Mouse (Mus musculus) CH12.LX (cell line): ENCODE data around the gene Vill. TPM values are rescaled to one million over a fixed set of nuclear protein-coding genes. Genes with fewer than 3 reads are reported as not detected.

Source experiments
- DNase-seq: peaks from one replicate; pipeline ENCODE4 v3.0.0-alpha.2; 2013; ENCODE audit errors: extremely low read depth
- H3K27ac ChIP-seq: 2 replicates; pipeline ENCODE4 v1.5.1; 2012; ENCODE audit warnings: low read depth, mild to moderate bottlenecking, control low read depth, moderate library complexity; ENCODE audit not compliant: insufficient read depth
- H3K27me3 ChIP-seq: replicated peaks from 2 replicates; pipeline ENCODE3; 2012; ENCODE audit warnings: inconsistent platforms
- H3K36me3 ChIP-seq, 2 experiments: replicated peaks in 1 of 2; 2 replicates each; pipeline versions ENCODE3 to v1.6.1; 2012; ENCODE audit warnings: inconsistent platforms in 1 of 2, low read length in 1 of 2, mild to moderate bottlenecking in 1 of 2, mixed read lengths in 1 of 2, moderate library complexity in 1 of 2; ENCODE audit not compliant: control insufficient read depth in 1 of 2, insufficient read depth in 1 of 2
- H3K4me1 ChIP-seq, 2 experiments: 2 replicates each; pipeline ENCODE4 v1.6.1; 2012; ENCODE audit warnings: inconsistent platforms in 1 of 2, moderate library complexity in 1 of 2; ENCODE audit not compliant: insufficient read depth in 2 of 2, control insufficient read depth in 1 of 2
- H3K4me2 ChIP-seq: 2 replicates; pipeline ENCODE4 v1.6.1; 2012; ENCODE audit warnings: low read depth, mild to moderate bottlenecking, control low read depth; ENCODE audit not compliant: poor library complexity, insufficient read depth, severe bottlenecking
- H3K4me3 ChIP-seq, 3 experiments: fragments of 150-350 bp in 1 of 3; sonication (generic) in 1 of 3; replicated peaks in 1 of 3; 2 replicates each; pipeline versions ENCODE3 to v1.5.1; 2011 to 2012; ENCODE audit warnings: low read depth in 2 of 3, low read length in 2 of 3, mild to moderate bottlenecking in 2 of 3, moderate library complexity in 2 of 3, control low read depth in 1 of 3, improper control_type of control experiment in 1 of 3, inconsistent platforms in 1 of 3, mixed read lengths in 1 of 3; ENCODE audit not compliant: poor library complexity in 1 of 3
- H3K79me2 ChIP-seq: replicated peaks from 2 replicates; pipeline ENCODE4 v1.6.1; 2012; ENCODE audit warnings: mild to moderate bottlenecking, moderate library complexity; ENCODE audit not compliant: control insufficient read depth, poor library complexity, insufficient read depth, severe bottlenecking; ENCODE audit errors: extremely low read depth
- H3K9ac ChIP-seq: 2 replicates; pipeline ENCODE4 v1.6.1; 2012; ENCODE audit warnings: low read depth, mild to moderate bottlenecking, control low read depth, moderate library complexity; ENCODE audit not compliant: insufficient read depth
- H3K9me3 ChIP-seq: replicated peaks from 2 replicates; pipeline ENCODE3; 2012; ENCODE audit warnings: low read length, inconsistent platforms, mixed read lengths
- CHD1 ChIP-seq: IDR thresholded peaks from 2 replicates; pipeline ENCODE4 v1.6.1; 2012; ENCODE audit warnings: low read depth, low read length, improper control_type of control experiment, inconsistent platforms
- CHD2 ChIP-seq: IDR thresholded peaks from 2 replicates; pipeline ENCODE4 v1.6.1; 2011; ENCODE audit warnings: low read length, improper control_type of control experiment
- EP300 ChIP-seq: IDR thresholded peaks from 2 replicates; pipeline ENCODE4 v1.6.1; 2011; ENCODE audit warnings: low read length, improper control_type of control experiment
- ETS1 ChIP-seq: conservative IDR thresholded peaks from 2 replicates; pipeline ENCODE4 v1.6.1; 2012; ENCODE audit warnings: low read depth, mild to moderate bottlenecking, inconsistent platforms, low read length, improper control_type of control experiment, moderate library complexity
- IRF4 ChIP-seq: IDR thresholded peaks from 2 replicates; pipeline ENCODE4 v1.6.1; 2014; ENCODE audit warnings: low read depth, mild to moderate bottlenecking, inconsistent platforms, low read length, improper control_type of control experiment
- MAX ChIP-seq: IDR thresholded peaks from 2 replicates; pipeline ENCODE4 v1.6.1; 2011; ENCODE audit warnings: low read length, improper control_type of control experiment
- MAZ ChIP-seq: IDR thresholded peaks from 2 replicates; pipeline ENCODE4 v1.6.1; 2012; ENCODE audit warnings: low read depth, mild to moderate bottlenecking, inconsistent platforms, low read length, improper control_type of control experiment, moderate library complexity
- MXI1 ChIP-seq: IDR thresholded peaks from 2 replicates; pipeline ENCODE4 v1.6.1; 2011; ENCODE audit warnings: mild to moderate bottlenecking, low read depth, low read length, improper control_type of control experiment
- MYC ChIP-seq: IDR thresholded peaks from 2 replicates; pipeline ENCODE4 v1.6.1; 2011; ENCODE audit warnings: low read depth, mild to moderate bottlenecking, improper control_type of control experiment, low read length
- POLR2A ChIP-seq: IDR thresholded peaks from 2 replicates; pipeline ENCODE4 v1.6.1; 2011; ENCODE audit warnings: low read depth, mild to moderate bottlenecking, improper control_type of control experiment, low read length
- POLR2AphosphoS2 ChIP-seq: IDR thresholded peaks from 2 replicates; pipeline ENCODE4 v1.6.1; 2011; ENCODE audit warnings: low read depth, low read length, improper control_type of control experiment
- RAD21 ChIP-seq: IDR thresholded peaks from 2 replicates; pipeline ENCODE4 v1.6.1; 2011; ENCODE audit warnings: low read depth, mild to moderate bottlenecking, low read length, improper control_type of control experiment, moderate library complexity
- RCOR1 ChIP-seq: conservative IDR thresholded peaks from 2 replicates; pipeline ENCODE4 v1.6.1; 2012; ENCODE audit warnings: low read depth, mild to moderate bottlenecking, inconsistent platforms, low read length, improper control_type of control experiment
- SMC3 ChIP-seq: IDR thresholded peaks from 2 replicates; pipeline ENCODE4 v1.6.1; 2011; ENCODE audit warnings: low read depth, low read length, improper control_type of control experiment
- TCF12 ChIP-seq: IDR thresholded peaks from 2 replicates; pipeline ENCODE4 v1.6.1; 2014; ENCODE audit warnings: low read depth, mild to moderate bottlenecking, inconsistent platforms, low read length, improper control_type of control experiment
- USF1 ChIP-seq: IDR thresholded peaks from 2 replicates; pipeline ENCODE4 v1.6.1; 2014; ENCODE audit warnings: low read depth, mild to moderate bottlenecking, inconsistent platforms, low read length, improper control_type of control experiment
- USF2 ChIP-seq: conservative IDR thresholded peaks from 2 replicates; pipeline ENCODE4 v1.6.1; 2011; ENCODE audit warnings: low read depth, low read length, improper control_type of control experiment
- dilution Hi-C: fragments of 300-500 bp; cut with MboI; formaldehyde crosslinking; loops from 2 replicates; pipeline ENCODE4 v1.14.3; 2020; ENCODE audit warnings: low sequenced_read_pairs; ENCODE audit not compliant: extremely low pct_unique_long_range_greater_than_20kb, extremely low pct_ligation_motif_present
- in situ Hi-C: fragments of 300-500 bp; cut with MboI; formaldehyde crosslinking; loops from 3 replicates; pipeline ENCODE4 v1.14.3; 2019; ENCODE audit warnings: low sequenced_read_pairs, low pct_ligation_motif_present, low pct_unique_long_range_greater_than_20kb, mixed read lengths
- polyA plus RNA-seq: library from polyadenylated mRNA; unstranded; fragments of >175 nt; gene quantifications from 2 replicates; pipeline ENCODE4 v1.2.1, GENCODE M21; 2012; ENCODE audit warnings: low read depth; ENCODE audit not compliant: insufficient read length
- total RNA-seq, 2 experiments: library from RNA; depleted of rRNA; stranded (reverse); fragments of 300-350 nt in 1 of 2; fragments of >200 nt in 1 of 2; gene quantifications; 2 replicates each; pipeline ENCODE4 v1.2.3; 2012 to 2014

The Vill gene
- total and polyA plus RNA-seq, 3 experiments, result 46.3 to 85.2 (median 57.3) TPM

GRCm38 (mm10) chr9:119068266-119068665, 15.7 kb downstream of the Vill start:
- Histone ChIP-seq H3K9me3 (no peaks in the 10 kb centered on the region), H3K27me3 (peaks cover 1% of the 10 kb centered on the region), H3K9ac (no peak overlapping the region), H3K79me2 (no peaks in the 10 kb centered on the region), H3K27ac (no peak overlapping the region), H3K4me2 (no peak overlapping the region), H3K4me3 (no peak overlapping the region), H3K4me1 (peaks cover 0 to 11% of the 10 kb centered on the region in 2 experiments; a peak in 3 of 4 replicates), H3K36me3 (peaks cover 19 to 76% of the 10 kb centered on the region in 2 experiments)
- in situ Hi-C loops (loop anchor here (10.0 to 25.0 kb wide), 2 partner anchors 153 to 481 kb away; no protein-coding TSS in a partner anchor), dilution Hi-C loops (no loop called here)
- TF ChIP-seq POLR2AphosphoS2 (no peak), POLR2A (no peak), TCF12 (no peak), MAX (no peak), RCOR1 (no peak), EP300 (no peak), RAD21 (no peak), MXI1 (no peak), CHD1 (no peak), MAZ (no peak), CHD2 (no peak), SMC3 (no peak), IRF4 (no peak)
- DNase-seq, result no peak

GRCm38 (mm10) chr9:119070173-119070825, 17.7 kb downstream of the Vill start:
- peaks cover 1% of the 10 kb centered on the region for H3K27me3 ChIP-seq
- H3K9ac ChIP-seq, result no peak overlapping the region
- H3K4me1 ChIP-seq, result peaks cover 0 to 1% of the 10 kb centered on the region in 2 experiments; a peak in 2 of 4 replicates
- DNase-seq, result no peak
- TF ChIP-seq USF2 (no peak), ETS1 (no peak), EP300 (no peak), USF1 (no peak), MYC (no peak), CHD1 (no peak)
- TF ChIP-seq, all 38 proteins: peak for 0
- Histone ChIP-seq H3K4me3 (no peak overlapping the region), H3K79me2 (no peaks in the 10 kb centered on the region), H3K9me3 (no peaks in the 10 kb centered on the region), H3K27ac (no peak overlapping the region), H3K4me2 (no peak overlapping the region), H3K36me3 (peaks cover 17 to 79% of the 10 kb centered on the region in 2 experiments)
- dilution Hi-C loops, result no loop called here
- in situ Hi-C loops, result loop anchor here (25.0 kb wide), 1 partner anchor 483 kb away; no protein-coding TSS in a partner anchor
